Mouse (Mus musculus) embryonic facial prominence, embryonic 11.5 days (tissue): ENCODE measurements around the gene Dok4. TPM values are rescaled to one million over a fixed set of nuclear protein-coding genes. Genes with fewer than 3 reads are reported as not detected.
A peak's percentile ranks its signal among the peaks of the same experiment; 100 is the strongest.

Source experiments
- ATAC-seq: fragments of 200-750 bp; cut with Nextera tagmentation; replicated peaks from 2 replicates; pipeline ENCODE4 v1.8.0; 2017; ENCODE audit warnings: low read depth; ENCODE audit not compliant: insufficient number of reproducible peaks, low FRiP score, low TSS enrichment
- DNase-seq: peaks from one replicate; pipeline ENCODE4 v3.0.0-alpha.2; 2015; ENCODE audit warnings: low spot score
- H3K27ac ChIP-seq: fragments of 300-500 bp; sonication (generic); replicated peaks from 2 replicates; pipeline ENCODE4 v1.5.1; 2014; ENCODE audit warnings: mild to moderate bottlenecking, low read depth, low read length, control low read depth
- H3K27me3 ChIP-seq: fragments of 300-500 bp; sonication (generic); 2 replicates; pipeline ENCODE4 v1.6.1; 2014; ENCODE audit warnings: mild to moderate bottlenecking, low read length, moderate library complexity, mixed read lengths; ENCODE audit not compliant: control insufficient read depth, insufficient read depth
- H3K36me3 ChIP-seq: fragments of 300-500 bp; sonication (generic); replicated peaks from 2 replicates; pipeline ENCODE4 v1.6.1; 2014; ENCODE audit warnings: low read depth, mild to moderate bottlenecking, low read length, moderate library complexity, mixed read lengths; ENCODE audit not compliant: control insufficient read depth, insufficient read depth
- H3K4me1 ChIP-seq: fragments of 300-500 bp; sonication (generic); 2 replicates; pipeline ENCODE4 v1.6.1; 2014; ENCODE audit warnings: low read length, mixed read lengths; ENCODE audit not compliant: control insufficient read depth, insufficient read depth
- H3K4me2 ChIP-seq: fragments of 300-500 bp; sonication (generic); 2 replicates; pipeline ENCODE4 v1.6.1; 2014; ENCODE audit warnings: low read depth, mild to moderate bottlenecking, control low read depth, low read length, moderate library complexity
- H3K4me3 ChIP-seq: fragments of 300-500 bp; sonication (generic); 2 replicates; pipeline ENCODE4 v1.5.1; 2014; ENCODE audit warnings: low read depth, low read length, control low read depth
- H3K9ac ChIP-seq: fragments of 300-500 bp; sonication (generic); replicated peaks from 2 replicates; pipeline ENCODE4 v1.6.1; 2014; ENCODE audit warnings: mild to moderate bottlenecking, control low read depth, low read length
- H3K9me3 ChIP-seq: fragments of 300-500 bp; sonication (generic); replicated peaks from 2 replicates; pipeline ENCODE4 v1.6.1; 2016; ENCODE audit warnings: mild to moderate bottlenecking, low read length, inconsistent platforms, mixed read lengths; ENCODE audit not compliant: control insufficient read depth
- WGBS: fragments of 180-500 bp; shearing (Covaris S2); extraction: QIAGEN DNeasy Blood & Tissue Kit; methylation state at CpG from one replicate; pipeline ENCODE4 v1.1.7; 2014; 5-methylcytosine and 5-hydroxymethylcytosine counted together
- polyA plus RNA-seq: library from polyadenylated mRNA; unstranded; fragments of >200 nt; fragmentation: Nextera tagmentation; extraction: Ambion mirVana; gene quantifications from 2 replicates; pipeline ENCODE4 v1.2.1, GENCODE M21; 2014

Dok4 gene
- polyA plus RNA-seq, 1 experiment from 2014 or later, result 11.9 TPM

DNA sequence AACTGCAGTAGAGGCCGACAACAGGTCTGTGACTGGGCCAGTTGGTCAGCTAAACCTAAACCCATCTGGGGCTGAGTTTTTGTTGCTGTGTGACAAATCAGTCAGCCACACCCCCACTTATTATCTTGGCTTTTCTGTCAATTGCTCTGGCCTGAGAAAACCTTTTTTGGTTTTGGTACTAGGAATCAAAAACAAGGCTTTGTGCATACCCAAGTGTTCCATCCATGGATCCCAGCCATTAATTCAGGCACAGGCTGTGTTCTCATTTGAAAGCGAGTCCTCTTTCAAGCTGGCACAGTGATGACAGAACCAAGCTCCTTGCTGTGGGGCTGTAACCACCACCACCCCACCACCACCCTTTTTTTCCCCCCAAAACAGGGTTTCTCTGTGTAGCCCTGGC lies 54.7 kb downstream of the Dok4 start:
- H3K4me3 ChIP-seq, result no peak overlapping the region
- no peak overlapping the region for H3K27ac ChIP-seq
- no peaks in the 10 kb centered on the region for H3K9me3 ChIP-seq
- H3K27me3 ChIP-seq, result no peaks in the 10 kb centered on the region
- H3K9ac ChIP-seq, result no peak overlapping the region
- H3K36me3 ChIP-seq, result no peaks in the 10 kb centered on the region; the same call in 1 of the 2 replicates
- 93% methylated on average over 2 of the region's 2 CpGs for WGBS
- H3K4me2 ChIP-seq, result no peak overlapping the region
- DNase-seq, result no peak
- ATAC-seq, result no peak
- no peaks in the 10 kb centered on the region for H3K4me1 ChIP-seq

DNA sequence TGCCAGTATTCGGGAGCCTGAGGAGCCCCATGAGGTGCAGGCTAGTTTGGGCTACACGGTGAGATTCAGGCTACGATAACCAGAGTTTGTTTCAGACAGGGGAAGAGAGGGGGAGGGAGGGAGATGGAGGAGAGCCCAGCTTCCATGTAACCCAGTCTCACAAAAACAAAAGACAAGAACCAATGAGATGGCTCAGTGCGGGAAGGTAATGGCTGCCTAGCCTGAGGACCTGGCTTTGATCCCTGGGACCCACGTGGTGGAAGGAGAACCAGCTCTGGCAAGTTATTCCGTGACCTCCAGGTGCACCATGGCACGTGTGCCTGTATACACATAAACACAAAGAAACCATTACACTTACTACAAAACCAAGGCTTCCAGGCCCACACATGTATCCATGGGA lies 55.6 kb downstream of the Dok4 start:
- no peaks in the 10 kb centered on the region for H3K9me3 ChIP-seq
- DNase-seq, result no peak
- H3K27ac ChIP-seq, result no peak overlapping the region
- no peak overlapping the region for H3K4me2 ChIP-seq
- H3K36me3 ChIP-seq, result no peaks in the 10 kb centered on the region; the same call in 1 of the 2 replicates
- no peaks in the 10 kb centered on the region for H3K27me3 ChIP-seq
- no peak overlapping the region for H3K9ac ChIP-seq
- WGBS, result 82% methylated on average over 7 of the region's 7 CpGs
- no peak for ATAC-seq
- no peaks in the 10 kb centered on the region for H3K4me1 ChIP-seq
- H3K4me3 ChIP-seq, result no peak overlapping the region

DNA sequence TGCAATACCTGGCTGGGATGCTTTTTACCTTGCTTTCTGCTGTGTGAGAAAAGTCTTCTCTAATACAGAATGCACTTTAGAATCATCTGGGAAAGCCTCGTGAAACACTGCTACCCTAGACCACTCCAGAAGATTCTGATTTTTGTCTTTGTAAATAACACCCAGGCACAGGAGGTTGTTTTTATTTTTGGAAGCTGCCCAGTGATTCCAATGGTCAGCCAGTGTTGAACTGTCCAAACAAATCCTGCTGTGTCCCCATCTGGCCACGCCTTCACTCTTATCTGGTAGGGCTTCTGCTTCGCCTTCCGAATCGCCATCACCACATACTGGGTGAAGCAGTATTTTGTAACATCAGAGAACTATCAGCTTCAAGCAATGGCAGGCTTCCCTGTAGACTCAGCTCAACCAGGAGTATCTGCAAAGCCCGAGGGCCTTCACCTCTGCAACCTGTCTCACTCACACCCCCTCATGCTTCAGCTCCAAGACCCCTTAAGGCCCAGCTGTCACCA lies 56.4 kb downstream of the Dok4 start:
- Histone ChIP-seq H3K36me3 (no peaks in the 10 kb centered on the region; the same call in 1 of the 2 replicates), H3K9ac (no peak overlapping the region), H3K4me1 (no peaks in the 10 kb centered on the region), H3K27me3 (no peaks in the 10 kb centered on the region), H3K9me3 (no peaks in the 10 kb centered on the region), H3K4me3 (no peak overlapping the region), H3K4me2 (no peak overlapping the region), H3K27ac (no peak overlapping the region)
- 83% methylated on average over 6 of the region's 6 CpGs for WGBS
- no peak for ATAC-seq
- DNase-seq, result no peak

DNA sequence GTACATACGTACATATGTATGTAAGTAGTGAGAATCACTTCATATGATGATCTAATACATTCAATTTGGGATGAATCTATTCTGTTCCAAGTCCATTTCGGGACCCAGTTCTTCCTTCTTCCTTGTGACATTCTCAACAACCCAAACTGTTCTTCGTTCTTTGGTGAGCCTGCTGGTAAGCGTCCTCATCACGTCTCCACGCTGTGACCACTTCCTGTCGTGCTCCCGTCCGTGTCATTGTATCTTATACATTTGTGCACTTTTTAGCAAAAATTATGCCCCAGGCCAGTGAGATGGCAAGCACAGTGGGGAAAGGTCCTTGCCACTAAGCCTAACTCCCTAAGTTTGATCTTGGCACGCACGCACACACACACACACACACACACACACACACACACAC lies 58.2 kb downstream of the Dok4 start:
- DNase-seq (no peak), ATAC-seq (no peak)
- H3K36me3 ChIP-seq, result no peaks in the 10 kb centered on the region
- H3K4me1 ChIP-seq, result no peaks in the 10 kb centered on the region
- H3K4me3 ChIP-seq, result no peak overlapping the region
- H3K4me2 ChIP-seq, result no peak overlapping the region
- H3K9me3 ChIP-seq, result no peaks in the 10 kb centered on the region
- H3K27ac ChIP-seq, result no peak overlapping the region
- WGBS, result 89% methylated on average over 11 of the region's 11 CpGs
- no peak overlapping the region for H3K9ac ChIP-seq
- H3K27me3 ChIP-seq, result no peaks in the 10 kb centered on the region

DNA sequence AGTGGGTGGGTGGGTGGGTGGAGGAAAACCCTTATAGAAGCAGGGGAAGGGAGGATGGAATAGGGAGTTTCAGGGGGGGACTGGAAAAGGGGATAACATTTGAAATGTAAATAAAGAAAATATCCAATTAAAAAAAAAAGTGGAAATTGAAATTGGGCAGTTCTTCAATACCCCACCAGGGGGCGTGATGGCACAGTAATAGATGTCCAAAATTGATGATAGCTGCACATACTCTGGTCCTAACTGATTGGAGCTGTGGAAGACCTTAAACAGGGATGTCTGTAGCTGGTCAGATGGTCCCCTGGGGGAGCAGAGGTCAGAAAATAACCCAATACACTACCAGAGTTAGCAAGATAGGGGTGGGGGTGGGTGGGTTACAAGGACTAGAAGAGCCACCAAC lies 61.6 kb downstream of the Dok4 start:
- no peak overlapping the region for H3K4me2 ChIP-seq
- H3K9ac ChIP-seq, result no peak overlapping the region
- H3K4me3 ChIP-seq, result no peak overlapping the region
- no peaks in the 10 kb centered on the region for H3K4me1 ChIP-seq
- H3K36me3 ChIP-seq, result no peaks in the 10 kb centered on the region
- DNase-seq, result peak; percentile 57
- no peak overlapping the region for H3K27ac ChIP-seq
- H3K27me3 ChIP-seq, result no peaks in the 10 kb centered on the region
- 0% methylated on average over 1 of the region's 1 CpGs for WGBS
- no peaks in the 10 kb centered on the region for H3K9me3 ChIP-seq
- ATAC-seq, result no peak

Other genes with a start within 250 kb of the Dok4 start
- gene Arl2bp, start 209.7 kb downstream of the Dok4 start, polyA plus RNA-seq, result 71.8 and 73.4 TPM in 2 replicates
- 0.47 and 1.5 TPM in 2 replicates for gene Pllp, start 180.1 kb downstream of the Dok4 start, polyA plus RNA-seq
- not detected in 2 replicates for gene Ccl22, start 130.7 kb downstream of the Dok4 start, polyA plus RNA-seq
- gene Cx3cl1, start 104.3 kb downstream of the Dok4 start, polyA plus RNA-seq, result 4.6 and 5.6 TPM in 2 replicates
- not detected in 2 replicates for gene Ccl17, start 65.9 kb downstream of the Dok4 start, polyA plus RNA-seq
- 51.9 and 52.8 TPM in 2 replicates for gene Coq9, start 38.0 kb downstream of the Dok4 start, polyA plus RNA-seq
- 123 and 139 TPM in 2 replicates for gene Ciapin1, start 38.0 kb downstream of the Dok4 start, polyA plus RNA-seq
- 169 and 173 TPM in 2 replicates for gene Polr2c, start 18.9 kb downstream of the Dok4 start, polyA plus RNA-seq
- gene Ccdc102a, start 41.8 kb upstream of the Dok4 start, polyA plus RNA-seq, result 28.1 and 30.3 TPM in 2 replicates
- not detected in 2 replicates for gene Adgrg5, start 47.4 kb upstream of the Dok4 start, polyA plus RNA-seq
- 31.4 and 33.2 TPM in 2 replicates for gene Adgrg1, start 98.4 kb upstream of the Dok4 start, polyA plus RNA-seq
- gene Adgrg3, start 141.4 kb upstream of the Dok4 start, polyA plus RNA-seq, result 2.0 and 3.2 TPM in 2 replicates
- gene Drc7, start 178.8 kb upstream of the Dok4 start, polyA plus RNA-seq, result not detected in 2 replicates
- gene Katnb1, start 204.9 kb upstream of the Dok4 start, polyA plus RNA-seq, result 21.6 and 25.7 TPM in 2 replicates